Mouse (Mus musculus) myocyte (in vitro differentiated cells): ENCODE data around the gene March7. TPM values are rescaled to one million over a fixed set of nuclear protein-coding genes. Genes with fewer than 3 reads are reported as not detected.

ENCODE experiments used
- H3K27me3 ChIP-seq: one replicate; pipeline ENCODE4 v1.6.1; 2011; ENCODE audit not compliant: control insufficient read depth, insufficient read depth, insufficient read length
- H3K36me3 ChIP-seq: one replicate; pipeline ENCODE4 v1.6.1; 2011; ENCODE audit not compliant: control insufficient read depth, insufficient read depth
- H3K4me2 ChIP-seq: one replicate; pipeline ENCODE4 v1.6.1; 2011; ENCODE audit warnings: low read depth, control low read depth
- H3K4me3 ChIP-seq: one replicate; pipeline ENCODE4 v1.5.1; 2011; ENCODE audit warnings: mild to moderate bottlenecking, control low read depth, moderate library complexity
- H3K79me2 ChIP-seq: one replicate; pipeline ENCODE4 v1.6.1; 2011; ENCODE audit not compliant: control insufficient read depth, insufficient read depth
- H3ac ChIP-seq: one replicate; pipeline ENCODE4 v1.6.1; 2011; ENCODE audit not compliant: control insufficient read depth, insufficient read length
- CEBPB ChIP-seq: IDR thresholded peaks from 2 replicates; pipeline ENCODE4 v1.6.1; 2011; ENCODE audit warnings: mild to moderate bottlenecking, moderate library complexity; ENCODE audit not compliant: poor library complexity, insufficient read depth, severe bottlenecking
- E2F4 ChIP-seq: IDR thresholded peaks from one replicate; pipeline ENCODE4 v1.6.1; 2011; ENCODE audit warnings: mild to moderate bottlenecking, control low read depth, moderate library complexity; ENCODE audit not compliant: insufficient read depth
- MAX ChIP-seq: IDR thresholded peaks from one replicate; pipeline ENCODE4 v1.6.1; 2011; ENCODE audit warnings: low read depth, mild to moderate bottlenecking, control low read depth
- MYOD1 ChIP-seq, 3 experiments: IDR thresholded peaks; one replicate each; pipeline ENCODE4 v1.6.1; 2011; ENCODE audit warnings: control low read depth in 2 of 3, low read depth in 2 of 3, mild to moderate bottlenecking in 2 of 3, moderate library complexity in 1 of 3; ENCODE audit not compliant: insufficient read length in 2 of 3, control insufficient read depth in 1 of 3
- MYOG ChIP-seq, 3 experiments: IDR thresholded peaks; one replicate each; pipeline ENCODE4 v1.6.1; 2011; ENCODE audit warnings: control low read depth in 2 of 3, low read depth in 2 of 3, mild to moderate bottlenecking in 2 of 3; ENCODE audit not compliant: insufficient read length in 2 of 3, control insufficient read depth in 1 of 3, insufficient read depth in 1 of 3
- POLR2A ChIP-seq: IDR thresholded peaks from one replicate; pipeline ENCODE4 v1.6.1; 2011; ENCODE audit warnings: low read depth, mild to moderate bottlenecking, control low read depth, moderate library complexity; ENCODE audit not compliant: insufficient read length
- POLR2AphosphoS2 ChIP-seq: IDR thresholded peaks from one replicate; pipeline ENCODE4 v1.6.1; 2011; ENCODE audit warnings: low read depth, control low read depth; ENCODE audit not compliant: insufficient read length
- REST ChIP-seq: IDR thresholded peaks from one replicate; pipeline ENCODE4 v1.6.1; 2011; ENCODE audit warnings: mild to moderate bottlenecking, control low read depth, moderate library complexity; ENCODE audit not compliant: insufficient read depth, insufficient read length
- SRF ChIP-seq: IDR thresholded peaks from one replicate; pipeline ENCODE4 v1.6.1; 2011; ENCODE audit warnings: low read depth; ENCODE audit not compliant: control insufficient read depth, insufficient read length
- TCF12 ChIP-seq: IDR thresholded peaks from one replicate; pipeline ENCODE4 v1.6.1; 2011; ENCODE audit warnings: mild to moderate bottlenecking, control low read depth; ENCODE audit not compliant: poor library complexity, insufficient read depth, severe bottlenecking
- TCF3 ChIP-seq: IDR thresholded peaks from one replicate; pipeline ENCODE4 v1.6.1; 2011; ENCODE audit warnings: low read depth, control low read depth; ENCODE audit not compliant: insufficient read length
- USF1 ChIP-seq: IDR thresholded peaks from one replicate; pipeline ENCODE4 v1.6.1; 2011; ENCODE audit warnings: low read depth, mild to moderate bottlenecking, control low read depth, moderate library complexity
- polyA plus RNA-seq: library from polyadenylated mRNA; unstranded; fragments of >200 nt; fragmentation: generic; extraction: Trizol; gene quantifications from one replicate; pipeline ENCODE4 v1.2.1, GENCODE M21; 2012; ENCODE audit warnings: missing spikeins

Gene March7
- polyA plus RNA-seq, 1 experiment = 9.8 TPM

DNA sequence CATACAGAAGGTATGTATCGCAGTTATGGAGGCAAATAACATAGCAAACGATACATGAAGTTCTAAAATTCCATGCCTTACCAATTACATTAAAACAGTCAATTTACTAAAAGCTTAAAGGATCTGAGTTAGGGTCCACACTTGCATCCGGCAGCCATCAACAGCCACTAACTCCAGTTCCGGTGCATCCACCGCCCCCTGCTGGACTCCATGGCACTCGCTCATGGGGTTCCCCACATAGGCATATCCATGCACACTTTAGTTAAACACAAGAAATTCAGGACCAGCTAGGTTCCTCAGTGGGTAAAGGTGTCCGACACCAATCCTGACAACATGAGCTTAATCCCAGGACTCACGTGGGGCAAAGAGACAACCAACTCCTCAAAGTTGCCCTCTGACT lies 9.0 kb upstream of the March7 start:
- Histone ChIP-seq H3K27me3 (no peaks in the 10 kb centered on the region), H3K79me2 (no peaks in the 10 kb centered on the region), H3K4me2 (no peak overlapping the region), H3K36me3 (peaks cover 4% of the 10 kb centered on the region), H3K4me3 (no peak overlapping the region), H3ac (no peak overlapping the region)
- TF ChIP-seq MYOG (IDR thresholded peaks at IDR 0.05; ENCODE audit: control insufficient read depth in 1 of 3, insufficient read depth in 1 of 3, insufficient read length in 2 of 3, low read depth in 2 of 3) (no peak), CEBPB (no peak), TCF12 (no peak), REST (no peak), POLR2AphosphoS2 (no peak), E2F4 (no peak), USF1 (no peak), SRF (no peak), POLR2A (no peak), TCF3 (no peak), MYOD1 (IDR thresholded peaks at IDR 0.05; ENCODE audit: control insufficient read depth in 1 of 3, insufficient read length in 2 of 3, low read depth in 2 of 3) (no peak), MAX (no peak)

DNA sequence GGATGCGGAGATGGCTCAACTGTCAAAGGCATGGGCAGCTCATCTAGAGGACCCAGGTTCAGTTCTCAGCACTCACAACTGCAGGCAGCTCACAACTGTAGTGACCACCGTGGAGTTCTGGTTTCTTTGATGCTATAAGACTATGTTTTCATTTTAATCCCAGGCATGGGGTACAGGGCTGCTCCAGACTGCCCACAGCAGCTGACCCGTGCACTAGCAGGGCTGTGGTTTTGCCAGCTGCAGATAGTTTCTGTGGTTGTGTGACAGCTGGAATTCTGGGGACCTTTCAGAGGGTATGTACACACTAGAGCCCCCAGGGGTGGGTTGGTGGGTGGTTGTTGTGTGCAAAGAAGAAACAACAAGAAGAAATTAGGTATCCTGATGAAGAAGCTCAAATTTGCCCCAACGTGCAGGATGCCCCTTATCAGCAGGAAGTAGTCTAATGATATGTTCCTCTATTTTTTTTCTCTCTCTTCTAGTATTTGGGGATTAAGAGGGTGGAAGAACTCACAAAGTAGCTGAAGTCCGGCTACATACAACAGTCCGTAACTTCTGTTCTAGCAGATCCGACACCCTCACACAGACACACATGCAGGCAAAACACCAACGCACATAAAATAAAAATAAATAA lies 6.7 kb upstream of the March7 start:
- no peaks in the 10 kb centered on the region for H3K27me3 ChIP-seq
- no peak overlapping the region for H3K4me3 ChIP-seq
- no peaks in the 10 kb centered on the region for H3K79me2 ChIP-seq
- H3K4me2 ChIP-seq = no peak overlapping the region
- peaks cover 4% of the 10 kb centered on the region for H3K36me3 ChIP-seq
- no peak for TF ChIP-seq REST
- TF ChIP-seq MYOD1 (IDR thresholded peaks at IDR 0.05; ENCODE audit: control insufficient read depth in 1 of 3, insufficient read length in 2 of 3, low read depth in 2 of 3) = peak in 2 of 3 experiments; percentile 31 to 64
- TF ChIP-seq MYOG (IDR thresholded peaks at IDR 0.05; ENCODE audit: control insufficient read depth in 1 of 3, insufficient read depth in 1 of 3, insufficient read length in 2 of 3, low read depth in 2 of 3) = peak in 2 of 3 experiments; percentile 37 to 66
- no peak for TF ChIP-seq TCF3
- TF ChIP-seq POLR2A = no peak
- H3ac ChIP-seq = no peak overlapping the region

- TF ChIP-seq MYOD1 (IDR thresholded peaks at IDR 0.05; ENCODE audit: control insufficient read depth in 1 of 3, insufficient read length in 2 of 3, low read depth in 2 of 3) (no peak), USF1 (no peak), TCF3 (no peak), MAX (no peak), POLR2AphosphoS2 (no peak), TCF12 (no peak), REST (no peak)
- no peaks in the 10 kb centered on the region for H3K79me2 ChIP-seq
- H3K27me3 ChIP-seq = no peaks in the 10 kb centered on the region
- H3K4me3 ChIP-seq = no peak overlapping the region
- no peak overlapping the region for H3ac ChIP-seq
- H3K36me3 ChIP-seq = peaks cover 4% of the 10 kb centered on the region
- H3K4me2 ChIP-seq = no peak overlapping the region
Measured at GRCm38 (mm10) chr2:60203733-60204132, 6.0 kb upstream of the March7 start.

- no peak overlapping the region for H3K4me2 ChIP-seq
- no peak for TF ChIP-seq E2F4
- no peak for TF ChIP-seq CEBPB
- TF ChIP-seq POLR2A = no peak
- no peak for TF ChIP-seq MAX
- no peak for TF ChIP-seq TCF12
- no peak for TF ChIP-seq TCF3
- no peak for TF ChIP-seq USF1
- TF ChIP-seq POLR2AphosphoS2 = no peak
- TF ChIP-seq MYOG (IDR thresholded peaks at IDR 0.05; ENCODE audit: control insufficient read depth in 1 of 3, insufficient read depth in 1 of 3, insufficient read length in 2 of 3, low read depth in 2 of 3) = no peak
- TF ChIP-seq MYOD1 (IDR thresholded peaks at IDR 0.05; ENCODE audit: control insufficient read depth in 1 of 3, insufficient read length in 2 of 3, low read depth in 2 of 3) = no peak
- no peak for TF ChIP-seq SRF
- TF ChIP-seq REST = no peak
- no peaks in the 10 kb centered on the region for H3K27me3 ChIP-seq
- no peak overlapping the region for H3ac ChIP-seq
- peaks cover 4% of the 10 kb centered on the region for H3K36me3 ChIP-seq
- no peaks in the 10 kb centered on the region for H3K79me2 ChIP-seq
- H3K4me3 ChIP-seq = no peak overlapping the region
Measured at GRCm38 (mm10) chr2:60204162-60204561, 5.5 kb upstream of the March7 start.

DNA sequence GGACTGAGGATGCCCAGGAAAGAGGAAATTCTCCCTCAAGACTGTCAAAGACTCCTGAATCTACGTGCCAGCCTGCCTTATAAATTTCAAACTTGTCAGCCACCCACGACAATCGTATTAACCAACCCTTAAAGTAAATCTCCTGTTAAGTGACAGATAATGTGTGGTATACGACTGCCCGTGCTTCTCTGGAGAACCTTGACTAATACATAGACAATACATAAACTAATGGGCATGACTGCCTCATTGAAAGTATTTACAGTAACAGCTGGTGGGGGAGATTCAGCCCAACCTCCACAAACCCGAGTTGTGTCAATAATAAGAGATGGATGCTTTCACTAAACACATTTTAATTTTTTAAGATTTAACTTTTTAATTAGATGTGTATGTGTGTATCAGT lies 3.9 kb upstream of the March7 start:
- Histone ChIP-seq H3ac (no peak overlapping the region), H3K27me3 (no peaks in the 10 kb centered on the region), H3K4me3 (no peak overlapping the region), H3K4me2 (no peak overlapping the region), H3K79me2 (peaks cover 8% of the 10 kb centered on the region), H3K36me3 (peaks cover 4% of the 10 kb centered on the region)
- no peak for TF ChIP-seq USF1
- no peak for TF ChIP-seq POLR2AphosphoS2
- no peak for TF ChIP-seq REST
- TF ChIP-seq MAX = no peak
- TF ChIP-seq E2F4 = no peak
- TF ChIP-seq MYOD1 (IDR thresholded peaks at IDR 0.05; ENCODE audit: control insufficient read depth in 1 of 3, insufficient read length in 2 of 3, low read depth in 2 of 3) = no peak
- no peak for TF ChIP-seq POLR2A
- no peak for TF ChIP-seq TCF12
- TF ChIP-seq CEBPB = no peak
- no peak for TF ChIP-seq MYOG (IDR thresholded peaks at IDR 0.05; ENCODE audit: control insufficient read depth in 1 of 3, insufficient read depth in 1 of 3, insufficient read length in 2 of 3, low read depth in 2 of 3)
- no peak for TF ChIP-seq SRF
- TF ChIP-seq TCF3 = no peak
